Mouse (Mus musculus): ENCODE data around the gene Ufc1.
"Not testable (repeated sequence)": the region's sequence is repeated elsewhere in the genome, so short reads cannot be mapped to it uniquely, and the experiment has no call there.

The Ufc1 gene

GRCm38 (mm10) chr1:171294298-171295062 is at the start of gene Ufc1:
Gene Ufc1 (minus strand): TSS chr1:171295024.
- peak; percentile 75 for DNase-seq (ENCODE audit: low spot score)

DNA sequence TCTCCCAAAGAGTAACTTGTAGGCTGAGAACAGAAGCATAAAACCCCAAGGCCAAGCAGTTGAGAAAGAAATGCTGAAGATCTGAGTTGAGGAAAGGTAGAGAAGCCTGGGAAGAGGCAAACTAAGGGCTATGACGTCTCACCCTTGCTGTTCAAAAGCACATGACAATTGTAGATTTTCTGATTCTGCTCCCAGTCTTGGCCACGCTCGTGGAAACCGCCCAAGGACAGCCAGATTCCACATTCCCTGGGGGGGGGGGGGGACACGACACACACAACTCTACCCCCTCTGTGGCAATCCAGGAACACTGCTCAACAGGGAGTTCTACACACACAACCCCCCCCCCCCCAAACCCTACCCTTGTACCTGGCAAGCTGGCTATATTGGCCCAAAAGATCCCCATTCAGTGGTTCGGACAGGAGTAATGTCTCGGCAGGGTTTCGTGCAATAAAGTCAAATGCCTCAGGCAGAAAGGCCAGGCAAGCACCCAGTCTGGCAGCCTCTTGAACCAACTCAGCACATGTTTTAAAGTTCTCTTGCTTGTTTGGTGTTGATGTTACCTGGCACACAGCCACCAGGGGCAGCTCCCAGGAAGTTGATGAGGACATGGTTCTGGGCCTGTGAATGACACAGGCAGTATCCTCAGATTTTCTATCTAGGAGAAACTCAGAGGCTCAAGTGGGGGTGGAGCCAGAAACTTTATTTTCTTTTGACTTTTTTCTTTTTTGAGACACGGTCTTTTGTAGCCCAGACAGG is 49.3 kb upstream of the Ufc1 start:
- no peak for DNase-seq (ENCODE audit: low spot score)

- DNase-seq (ENCODE audit: low spot score): no peak
Measured at GRCm38 (mm10) chr1:171342262-171343207, 47.7 kb upstream of the Ufc1 start.

- no peak for DNase-seq (ENCODE audit: low spot score)
Measured at GRCm38 (mm10) chr1:171330216-171330560, 35.4 kb upstream of the Ufc1 start.

DNA sequence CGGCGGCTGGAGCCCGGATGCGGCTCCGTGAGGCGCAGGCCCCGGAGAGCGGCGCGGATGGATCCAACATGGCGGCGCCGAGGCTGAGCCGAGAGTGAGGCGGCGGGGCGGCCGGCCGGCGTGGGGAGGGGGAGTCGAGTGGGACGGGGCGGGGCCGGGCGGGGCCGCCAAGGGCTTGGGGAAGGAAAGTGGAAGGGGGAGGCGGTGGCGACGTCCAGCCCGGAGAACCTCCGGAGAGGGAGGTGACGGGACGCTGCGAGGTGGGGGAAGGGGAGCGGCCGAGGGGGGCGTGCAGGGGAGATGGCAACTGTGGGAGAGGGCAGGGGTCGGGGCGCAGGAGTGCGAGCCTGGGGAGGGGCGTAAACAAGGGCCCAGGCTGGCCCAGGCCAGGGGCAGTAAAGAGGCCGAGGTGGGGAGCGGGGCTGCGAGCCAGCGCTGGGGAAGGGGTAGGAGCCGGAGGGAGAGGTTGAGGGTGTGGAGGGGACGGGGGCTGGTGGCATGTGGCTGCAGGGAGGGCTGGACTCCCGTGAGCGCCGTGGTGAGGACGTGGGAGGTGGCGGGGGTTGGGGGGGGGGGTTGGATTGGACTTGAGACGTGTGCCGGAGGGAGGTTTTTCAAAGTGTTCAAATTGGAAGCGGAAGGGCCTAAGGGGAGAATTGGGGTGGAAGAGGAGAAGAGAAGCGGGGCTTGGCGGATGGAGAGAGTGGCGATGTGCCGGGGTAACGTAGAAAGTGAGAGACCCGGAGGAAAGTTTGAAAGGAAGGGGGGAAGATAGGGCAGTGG is 34.8 kb upstream of the Ufc1 start:
- DNase-seq (ENCODE audit: low spot score): no peak

DNA sequence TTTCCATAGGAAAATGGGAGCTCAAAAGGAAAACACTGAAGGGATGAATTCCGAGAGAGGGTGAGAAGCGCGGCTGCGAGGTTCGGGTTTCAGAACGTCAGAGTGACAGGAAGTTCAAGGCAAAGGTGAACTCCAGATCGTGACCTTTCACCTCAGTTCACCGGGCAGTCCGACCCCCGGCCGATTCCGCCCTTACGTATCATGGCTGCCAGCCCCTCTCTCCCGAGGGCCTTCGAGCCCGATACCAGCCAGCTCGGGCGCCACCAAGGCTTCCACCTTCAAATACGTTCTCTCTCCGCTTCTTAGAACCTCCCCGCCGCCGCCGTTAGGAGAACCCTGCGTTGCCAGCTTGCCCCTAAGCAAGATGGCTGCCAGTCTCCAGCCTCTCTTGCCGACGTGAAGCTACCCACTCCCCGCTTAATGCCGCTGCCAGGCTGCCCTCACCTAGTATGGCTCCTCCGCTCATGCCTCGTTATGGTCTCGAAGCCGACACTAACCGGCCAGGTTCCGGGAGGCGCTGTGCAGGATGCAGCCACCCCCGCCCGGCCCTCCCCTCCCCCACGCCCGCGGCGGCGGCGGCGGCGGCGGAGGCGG is 34.1 kb upstream of the Ufc1 start, which contains the start of gene Dedd:
Dedd (plus strand) TSS at position 307 of the 594 bp plus-strand sequence.
- DNase-seq (ENCODE audit: low spot score): peak; percentile 75

- no peak for DNase-seq (ENCODE audit: low spot score)
Measured at GRCm38 (mm10) chr1:171328244-171328643, 33.4 kb upstream of the Ufc1 start.

- not testable (repeated sequence) for DNase-seq (ENCODE audit: low spot score)
Measured at GRCm38 (mm10) chr1:171326588-171326987, 31.8 kb upstream of the Ufc1 start.

GRCm38 (mm10) chr1:171325571-171325970 is 30.7 kb upstream of the Ufc1 start:
- DNase-seq (ENCODE audit: low spot score): no peak

DNA sequence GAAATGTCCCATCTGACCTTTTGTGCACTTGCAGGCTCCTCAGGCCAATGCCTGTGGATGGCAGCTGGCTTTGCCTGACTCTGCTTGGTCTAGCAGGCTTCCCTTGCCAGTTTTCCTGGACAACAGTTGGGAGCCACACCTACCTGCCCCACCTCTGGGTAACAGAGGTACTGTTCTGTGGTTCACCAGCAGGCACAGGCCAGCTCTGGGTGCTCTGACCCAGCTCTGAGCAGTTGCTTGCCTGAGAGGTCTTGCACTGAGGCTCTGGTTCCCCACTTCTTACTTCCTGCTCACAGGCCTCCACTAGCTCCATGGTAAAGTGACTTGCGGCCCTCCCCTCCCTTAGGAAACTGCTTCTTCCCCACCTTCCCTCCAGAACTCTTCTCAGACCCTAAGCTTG is 27.2 kb upstream of the Ufc1 start:
- no peak for DNase-seq (ENCODE audit: low spot score)

GRCm38 (mm10) chr1:171321415-171321814 is 26.6 kb upstream of the Ufc1 start:
- no peak for DNase-seq (ENCODE audit: low spot score)

GRCm38 (mm10) chr1:171320151-171320550 is 25.3 kb upstream of the Ufc1 start:
- no peak for DNase-seq (ENCODE audit: low spot score)

GRCm38 (mm10) chr1:171319748-171320147 is 24.9 kb upstream of the Ufc1 start:
- no peak for DNase-seq (ENCODE audit: low spot score)

DNA sequence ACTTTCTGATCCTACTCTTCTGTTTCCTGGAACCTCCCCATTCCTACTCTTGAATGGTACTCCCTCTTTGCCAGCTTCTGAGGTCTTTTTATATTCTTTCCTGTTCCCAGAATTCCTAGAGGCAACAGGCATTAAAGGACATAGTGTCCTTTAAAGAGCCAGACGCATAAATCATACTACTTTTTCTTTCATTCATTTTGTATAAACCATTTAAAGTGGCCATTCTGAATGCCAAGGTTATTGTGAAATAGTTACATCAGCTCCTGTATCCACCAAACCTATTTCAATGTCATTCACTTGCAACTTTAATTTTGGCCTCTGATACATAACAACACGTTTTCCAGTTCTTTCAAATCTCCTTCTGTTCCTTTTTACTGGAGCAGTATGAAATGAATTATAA is 14.5 kb upstream of the Ufc1 start:
- DNase-seq (ENCODE audit: low spot score): no peak

- not testable (repeated sequence) for DNase-seq (ENCODE audit: low spot score)
Measured at GRCm38 (mm10) chr1:171306157-171306556, 11.3 kb upstream of the Ufc1 start.

- no peak for DNase-seq (ENCODE audit: low spot score)
Measured at GRCm38 (mm10) chr1:171298226-171298625, 3.4 kb upstream of the Ufc1 start.

GRCm38 (mm10) chr1:171295063-171295402 is 209 bp upstream of the Ufc1 start:
- no peak for DNase-seq (ENCODE audit: low spot score)

DNA sequence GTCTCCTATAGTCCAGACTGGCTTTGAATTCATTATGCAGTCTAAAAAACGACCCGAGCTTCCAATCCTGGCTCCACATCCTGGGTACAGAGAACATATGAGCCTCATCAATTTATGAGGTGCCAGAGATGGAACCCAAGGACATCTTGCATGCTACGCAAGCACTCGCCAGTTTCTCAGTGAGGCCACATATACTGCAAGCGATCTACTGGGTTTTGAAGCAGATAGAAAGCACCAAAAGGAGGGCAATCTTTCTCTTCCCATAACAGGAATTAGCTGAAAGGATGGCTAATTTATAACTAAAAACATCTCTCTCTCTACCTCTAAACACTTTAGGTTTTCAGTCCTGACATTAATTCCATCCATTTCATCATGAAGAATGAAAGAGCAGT is 922 bp downstream of the Ufc1 start:
- DNase-seq (ENCODE audit: low spot score): no peak

- DNase-seq (ENCODE audit: low spot score): no peak
Measured at GRCm38 (mm10) chr1:171293351-171293750, 1.5 kb downstream of the Ufc1 start.

GRCm38 (mm10) chr1:171288328-171288727 is 6.5 kb downstream of the Ufc1 start:
- DNase-seq (ENCODE audit: low spot score): no peak
